Mouse (Mus musculus) retina, postnatal 7 days (tissue): ENCODE results near the gene Lrrk1.
"Not testable (repeated sequence)": the region's sequence is repeated elsewhere in the genome, so short reads cannot be mapped to it uniquely, and the experiment has no call there.

ENCODE experiments used
- DNase-seq: peaks from one replicate; pipeline ENCODE4 v3.0.0-alpha.2; 2012; ENCODE audit warnings: low read depth, low spot score

Lrrk1 gene

GRCm38 (mm10) chr7:66195881-66196280, 192.3 kb downstream of the Lrrk1 start:
- no peak for DNase-seq

- DNase-seq: no peak
Observed at GRCm38 (mm10) chr7:66194511-66194910, 193.6 kb downstream of the Lrrk1 start.

GRCm38 (mm10) chr7:66190385-66190784, 197.8 kb downstream of the Lrrk1 start:
- DNase-seq: not testable (repeated sequence)

GRCm38 (mm10) chr7:66187581-66188231, 200.4 kb downstream of the Lrrk1 start:
- DNase-seq: no peak

- DNase-seq: no peak
Observed at GRCm38 (mm10) chr7:66185370-66185769, 202.8 kb downstream of the Lrrk1 start.

GRCm38 (mm10) chr7:66184026-66184425, 204.1 kb downstream of the Lrrk1 start:
- no peak for DNase-seq

GRCm38 (mm10) chr7:66183404-66183803, 204.7 kb downstream of the Lrrk1 start:
- no peak for DNase-seq

GRCm38 (mm10) chr7:66182075-66182715, 206.0 kb downstream of the Lrrk1 start:
- no peak for DNase-seq

GRCm38 (mm10) chr7:66180711-66181365, 207.3 kb downstream of the Lrrk1 start:
- DNase-seq: no peak

- DNase-seq: no peak
Observed at GRCm38 (mm10) chr7:66180260-66180659, 207.9 kb downstream of the Lrrk1 start.

GRCm38 (mm10) chr7:66179711-66180110, 208.4 kb downstream of the Lrrk1 start:
- no peak for DNase-seq

GRCm38 (mm10) chr7:66179120-66179581, 209.0 kb downstream of the Lrrk1 start:
- no peak for DNase-seq

- no peak for DNase-seq
Observed at GRCm38 (mm10) chr7:66178101-66178500, 210.0 kb downstream of the Lrrk1 start.

GRCm38 (mm10) chr7:66176929-66177328, 211.2 kb downstream of the Lrrk1 start:
- no peak for DNase-seq
